Mouse (Mus musculus) MEL (cell line): ENCODE results near the gene Cox5a.
A peak's percentile ranks its signal among the peaks of the same experiment; 100 is the strongest.

ENCODE experiments used
- CTCF ChIP-seq, 3 experiments: IDR thresholded peaks in 2 of 3; conservative IDR thresholded peaks in 1 of 3; 2 replicates each; pipeline ENCODE4 v1.5.1; 2011 to 2012; ENCODE audit warnings: low read length in 3 of 3, low read depth in 2 of 3, mild to moderate bottlenecking in 2 of 3, improper control_type of control experiment in 1 of 3, inconsistent platforms in 1 of 3, mixed read lengths in 1 of 3, moderate library complexity in 1 of 3; ENCODE audit not compliant: control insufficient read depth in 1 of 3, insufficient read depth in 1 of 3, poor library complexity in 1 of 3, severe bottlenecking in 1 of 3
- GATA1 ChIP-seq: IDR thresholded peaks from 2 replicates; pipeline ENCODE4 v1.6.1; 2011; ENCODE audit warnings: low read depth, low read length, improper control_type of control experiment
- KAT2A ChIP-seq: conservative IDR thresholded peaks from 2 replicates; pipeline ENCODE4 v1.6.1; 2012; ENCODE audit warnings: low read depth, low read length, improper control_type of control experiment, inconsistent platforms
- MAFK ChIP-seq: IDR thresholded peaks from 2 replicates; pipeline ENCODE4 v1.6.1; 2011; ENCODE audit warnings: low read depth, mild to moderate bottlenecking, low read length, improper control_type of control experiment, borderline replicate concordance
- MAZ ChIP-seq: IDR thresholded peaks from 2 replicates; pipeline ENCODE4 v1.6.1; 2012; ENCODE audit warnings: low read depth, mild to moderate bottlenecking, inconsistent platforms, low read length, improper control_type of control experiment
- MXI1 ChIP-seq: IDR thresholded peaks from 2 replicates; pipeline ENCODE4 v1.6.1; 2011; ENCODE audit warnings: mild to moderate bottlenecking, low read depth, low read length, improper control_type of control experiment
- POLR2A ChIP-seq, 2 experiments: IDR thresholded peaks; 2 replicates each; pipeline ENCODE4 v1.6.1; 2011 to 2012; ENCODE audit warnings: low read length in 2 of 2, mild to moderate bottlenecking in 2 of 2, control low read depth in 1 of 2, improper control_type of control experiment in 1 of 2, low read depth in 1 of 2, moderate library complexity in 1 of 2; ENCODE audit not compliant: control insufficient read depth in 1 of 2, insufficient read depth in 1 of 2, poor library complexity in 1 of 2
- TAL1 ChIP-seq: IDR thresholded peaks from 2 replicates; pipeline ENCODE4 v1.6.1; 2012; ENCODE audit warnings: mild to moderate bottlenecking, inconsistent platforms, low read length, moderate library complexity, mixed read lengths
- UBTF ChIP-seq: IDR thresholded peaks from 2 replicates; pipeline ENCODE4 v1.6.1; 2012; ENCODE audit warnings: low read depth, mild to moderate bottlenecking, inconsistent platforms, low read length, improper control_type of control experiment, moderate library complexity, borderline replicate concordance; ENCODE audit not compliant: insufficient read depth

DNA sequence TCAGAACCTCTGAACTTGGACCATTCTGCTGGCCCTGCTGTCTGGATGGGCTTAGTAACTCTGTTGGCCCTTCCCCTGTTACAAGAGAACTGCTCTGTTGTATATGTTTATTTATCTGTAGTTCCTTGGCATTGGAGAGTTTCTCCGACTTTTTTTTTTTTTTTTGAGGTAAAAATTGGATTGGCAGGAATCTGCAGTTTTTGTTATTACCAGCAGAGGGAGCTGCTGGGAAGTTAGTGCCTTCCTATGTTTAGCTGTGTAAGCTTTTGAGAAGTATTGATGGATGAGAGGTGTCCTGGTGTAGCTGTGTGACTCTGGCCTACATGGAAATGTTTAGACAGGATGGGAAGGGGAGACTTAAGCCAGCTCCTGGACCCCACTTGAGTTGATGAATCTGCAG, 20.2 kb downstream of the Cox5a start:
- peak; percentile 38; the same call in 1 of the 2 replicates for TF ChIP-seq MAFK
- TF ChIP-seq POLR2A (IDR thresholded peaks at IDR 0.05; ENCODE audit: control insufficient read depth in 1 of 2, insufficient read depth in 1 of 2, low read depth in 1 of 2, low read length in 2 of 2, poor library complexity in 1 of 2): peak in 1 of 2 experiments; percentile 32; a peak in 1 of 4 replicates
- TF ChIP-seq CTCF (IDR thresholded peaks at IDR 0.05 in 2 of 3, conservative IDR thresholded peaks at IDR 0.05 in 1 of 3; ENCODE audit: control insufficient read depth in 1 of 3, insufficient read depth in 1 of 3, low read depth in 2 of 3, low read length in 3 of 3, poor library complexity in 1 of 3, severe bottlenecking in 1 of 3): peak; percentile 13 to 67 (median 53); a peak in 5 of 6 replicates
- TF ChIP-seq MXI1: no peak
- no peak for TF ChIP-seq KAT2A
- TF ChIP-seq MAZ: no peak
- no peak for TF ChIP-seq TAL1
- TF ChIP-seq GATA1: no peak
- TF ChIP-seq UBTF: no peak
